Mouse (Mus musculus) myocyte (in vitro differentiated cells): Measurements from ENCODE around the gene Gm20911. TPM values are rescaled to one million over a fixed set of nuclear protein-coding genes. Genes with fewer than 3 reads are reported as not detected.
"Not testable (repeated sequence)": the region's sequence is repeated elsewhere in the genome, so short reads cannot be mapped to it uniquely, and the experiment has no call there.

Experiments used
- H3K27me3 ChIP-seq: one replicate; pipeline ENCODE4 v1.6.1; 2011; ENCODE audit not compliant: control insufficient read depth, insufficient read depth, insufficient read length
- H3K36me3 ChIP-seq: one replicate; pipeline ENCODE4 v1.6.1; 2011; ENCODE audit not compliant: control insufficient read depth, insufficient read depth
- H3K4me2 ChIP-seq: one replicate; pipeline ENCODE4 v1.6.1; 2011; ENCODE audit warnings: low read depth, control low read depth
- H3K4me3 ChIP-seq: one replicate; pipeline ENCODE4 v1.5.1; 2011; ENCODE audit warnings: mild to moderate bottlenecking, control low read depth, moderate library complexity
- H3K79me2 ChIP-seq: one replicate; pipeline ENCODE4 v1.6.1; 2011; ENCODE audit not compliant: control insufficient read depth, insufficient read depth
- H3ac ChIP-seq: one replicate; pipeline ENCODE4 v1.6.1; 2011; ENCODE audit not compliant: control insufficient read depth, insufficient read length
- polyA plus RNA-seq: library from polyadenylated mRNA; unstranded; fragments of >200 nt; fragmentation: generic; extraction: Trizol; gene quantifications from one replicate; pipeline ENCODE4 v1.2.1, GENCODE M21; 2012; ENCODE audit warnings: missing spikeins

Gm20911 gene
- polyA plus RNA-seq, result not detected

- H3K36me3 ChIP-seq, H3ac ChIP-seq, H3K4me2 ChIP-seq, H3K27me3 ChIP-seq, H3K4me3 ChIP-seq, H3K79me2 ChIP-seq: not testable (repeated sequence)
These were observed at the start of gene Gm20911 for GRCm38 (mm10) chrY:81457707-81458106. Gene Gm20911 (plus strand): TSS chrY:81458007.
